Mouse (Mus musculus): ENCODE results near the gene Kpna3. TPM values are rescaled to one million over a fixed set of nuclear protein-coding genes. Genes with fewer than 3 reads are reported as not detected.
A peak's percentile ranks its signal among the peaks of the same experiment; 100 is the strongest.
"Not testable (repeated sequence)": the region's sequence is repeated elsewhere in the genome, so short reads cannot be mapped to it uniquely, and the experiment has no call there.

The Kpna3 gene
- polyA plus RNA-seq, 1 experiment from 2014 or later, result 109 TPM

- 78% methylated on average over 10 of the region's 10 CpGs for WGBS
- no peaks in the 10 kb centered on the region for H3K27me3 ChIP-seq (ENCODE audit: control insufficient read depth, insufficient read depth, low read length)
These were observed 92.6 kb downstream of the Kpna3 start for GRCm38 (mm10) chr14:61346827-61347698.

DNA sequence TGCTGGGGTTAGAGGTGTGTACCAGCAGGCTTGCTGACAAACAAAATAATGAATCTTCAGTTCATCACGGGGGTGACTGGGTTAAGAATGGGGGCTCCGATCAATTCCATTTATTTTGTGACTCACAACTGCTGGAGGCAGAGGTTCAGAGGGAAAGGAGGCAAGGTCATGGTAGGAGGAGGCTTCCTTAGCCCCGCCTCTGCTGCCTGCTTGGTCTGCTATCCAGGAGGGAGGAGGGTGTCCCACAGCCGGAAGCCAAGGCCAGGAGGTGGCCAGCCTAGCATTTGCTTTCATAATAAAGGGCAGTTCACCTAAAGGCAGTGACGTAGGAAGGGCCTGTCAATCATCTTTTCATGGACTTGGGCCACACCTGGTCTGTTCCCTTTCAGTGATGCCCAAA is 95.1 kb downstream of the Kpna3 start:
- 72% methylated on average over 5 of the region's 5 CpGs for WGBS
- no peak overlapping the region for H3K27ac ChIP-seq (ENCODE audit: low read depth, low read length)
- no peaks in the 10 kb centered on the region for H3K27me3 ChIP-seq (ENCODE audit: control insufficient read depth, insufficient read depth, low read length)
- H3K4me1 ChIP-seq (ENCODE audit: control insufficient read depth, insufficient read depth, low read length), result no peaks in the 10 kb centered on the region
- H3K9ac ChIP-seq (ENCODE audit: low read length), result no peak overlapping the region
- ATAC-seq (ENCODE audit: insufficient read depth, low FRiP score, low TSS enrichment) (no peak), DNase-seq (ENCODE audit: low spot score) (no peak)
- H3K4me3 ChIP-seq (ENCODE audit: low read depth, low read length), result no peak overlapping the region
- H3K36me3 ChIP-seq (ENCODE audit: control insufficient read depth, insufficient read depth, low read length), result no peaks in the 10 kb centered on the region
- no peak overlapping the region for H3K4me2 ChIP-seq (ENCODE audit: low read depth)
- H3K9me3 ChIP-seq (ENCODE audit: control insufficient read depth, low read length), result no peaks in the 10 kb centered on the region

More at GRCm38 (mm10) chr14:61346827-61347698, 92.6 kb downstream of the Kpna3 start:
- no peaks in the 10 kb centered on the region for H3K4me1 ChIP-seq (ENCODE audit: control insufficient read depth, insufficient read depth, low read length)
- no peak overlapping the region for H3K4me3 ChIP-seq (ENCODE audit: low read depth, low read length)
- ATAC-seq (ENCODE audit: insufficient read depth, low FRiP score, low TSS enrichment) (peak; percentile 60; the same call in 1 of the 2 replicates), DNase-seq (ENCODE audit: low spot score) (no peak)
- no peaks in the 10 kb centered on the region for H3K36me3 ChIP-seq (ENCODE audit: control insufficient read depth, insufficient read depth, low read length)
- no peak overlapping the region for H3K27ac ChIP-seq (ENCODE audit: low read depth, low read length)
- H3K4me2 ChIP-seq (ENCODE audit: low read depth), result no peak overlapping the region
- no peaks in the 10 kb centered on the region for H3K9me3 ChIP-seq (ENCODE audit: control insufficient read depth, low read length)
- no peak overlapping the region for H3K9ac ChIP-seq (ENCODE audit: low read length)

DNA sequence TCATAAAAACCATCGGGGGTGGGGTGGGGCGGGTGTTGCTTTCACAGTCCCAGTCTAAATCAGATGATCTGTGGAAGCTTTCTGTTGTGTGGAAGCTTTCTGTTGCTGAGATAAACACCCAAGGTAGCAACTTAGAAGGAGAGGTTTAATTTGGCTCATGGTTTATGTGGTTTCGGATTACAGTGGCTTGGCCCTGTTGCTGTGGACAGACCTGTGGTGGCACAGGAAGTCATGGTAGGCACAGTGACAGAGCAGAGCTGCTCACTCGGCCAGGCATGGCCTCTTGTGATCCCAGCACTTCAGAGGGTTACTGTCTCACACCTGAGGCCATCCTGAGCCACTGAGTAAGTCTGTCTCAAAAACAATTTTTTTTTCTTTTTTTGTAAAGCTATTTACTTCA is 100.3 kb downstream of the Kpna3 start:
- H3K27me3 ChIP-seq (ENCODE audit: control insufficient read depth, insufficient read depth, low read length), result no peaks in the 10 kb centered on the region
- H3K4me1 ChIP-seq (ENCODE audit: control insufficient read depth, insufficient read depth, low read length), result no peaks in the 10 kb centered on the region
- H3K9ac ChIP-seq (ENCODE audit: low read length), result no peak overlapping the region
- H3K27ac ChIP-seq (ENCODE audit: low read depth, low read length), result no peak overlapping the region
- no peaks in the 10 kb centered on the region for H3K36me3 ChIP-seq (ENCODE audit: control insufficient read depth, insufficient read depth, low read length)
- H3K4me3 ChIP-seq (ENCODE audit: low read depth, low read length), result no peak overlapping the region
- ATAC-seq (ENCODE audit: insufficient read depth, low FRiP score, low TSS enrichment) (no peak), DNase-seq (ENCODE audit: low spot score) (no peak)
- no peaks in the 10 kb centered on the region for H3K9me3 ChIP-seq (ENCODE audit: control insufficient read depth, low read length)
- WGBS, result 85% methylated on average over 4 of the region's 4 CpGs
- no peak overlapping the region for H3K4me2 ChIP-seq (ENCODE audit: low read depth)

GRCm38 (mm10) chr14:61330996-61331561 is 108.6 kb downstream of the Kpna3 start:
- WGBS, result 22% methylated on average over 13 of the region's 13 CpGs
- no peak overlapping the region for H3K4me2 ChIP-seq (ENCODE audit: low read depth)
- H3K9ac ChIP-seq (ENCODE audit: low read length), result no peak overlapping the region
- H3K9me3 ChIP-seq (ENCODE audit: control insufficient read depth, low read length), result no peaks in the 10 kb centered on the region
- no peaks in the 10 kb centered on the region for H3K27me3 ChIP-seq (ENCODE audit: control insufficient read depth, insufficient read depth, low read length)
- H3K4me3 ChIP-seq (ENCODE audit: low read depth, low read length), result no peak overlapping the region
- H3K27ac ChIP-seq (ENCODE audit: low read depth, low read length), result no peak overlapping the region
- DNase-seq (ENCODE audit: low spot score) (peak; percentile 79), ATAC-seq (ENCODE audit: insufficient read depth, low FRiP score, low TSS enrichment) (peak; percentile 60)
- H3K36me3 ChIP-seq (ENCODE audit: control insufficient read depth, insufficient read depth, low read length), result no peaks in the 10 kb centered on the region
- 0 out of 2 replicates have a peak, but pooled peaks cover 3% of the 10 kb centered on the region for H3K4me1 ChIP-seq (ENCODE audit: control insufficient read depth, insufficient read depth, low read length)

GRCm38 (mm10) chr14:61330591-61330990 is 109.1 kb downstream of the Kpna3 start:
- H3K4me1 ChIP-seq (ENCODE audit: control insufficient read depth, insufficient read depth, low read length), result 0 out of 2 replicates have a peak, but pooled peaks cover 3% of the 10 kb centered on the region
- no peaks in the 10 kb centered on the region for H3K27me3 ChIP-seq (ENCODE audit: control insufficient read depth, insufficient read depth, low read length)
- H3K9ac ChIP-seq (ENCODE audit: low read length), result no peak overlapping the region
- ATAC-seq (ENCODE audit: insufficient read depth, low FRiP score, low TSS enrichment) (no peak), DNase-seq (ENCODE audit: low spot score) (no peak)
- no peaks in the 10 kb centered on the region for H3K36me3 ChIP-seq (ENCODE audit: control insufficient read depth, insufficient read depth, low read length)
- 80% methylated on average over 11 of the region's 11 CpGs for WGBS
- H3K4me3 ChIP-seq (ENCODE audit: low read depth, low read length), result no peak overlapping the region
- H3K4me2 ChIP-seq (ENCODE audit: low read depth), result no peak overlapping the region
- H3K9me3 ChIP-seq (ENCODE audit: control insufficient read depth, low read length), result no peaks in the 10 kb centered on the region
- H3K27ac ChIP-seq (ENCODE audit: low read depth, low read length), result no peak overlapping the region

GRCm38 (mm10) chr14:61327618-61328450 is 111.8 kb downstream of the Kpna3 start:
- no peak overlapping the region for H3K27ac ChIP-seq (ENCODE audit: low read depth, low read length)
- 0 out of 2 replicates have a peak, but pooled peaks cover 3% of the 10 kb centered on the region for H3K4me1 ChIP-seq (ENCODE audit: control insufficient read depth, insufficient read depth, low read length)
- H3K4me3 ChIP-seq (ENCODE audit: low read depth, low read length), result 0 out of 2 replicates have a peak overlapping the region, but pooled peaks have one; percentile 3
- H3K4me2 ChIP-seq (ENCODE audit: low read depth), result peak overlapping the region; percentile 31
- H3K36me3 ChIP-seq (ENCODE audit: control insufficient read depth, insufficient read depth, low read length), result no peaks in the 10 kb centered on the region
- ATAC-seq (ENCODE audit: insufficient read depth, low FRiP score, low TSS enrichment), result peak; percentile 53; the same call in 1 of the 2 replicates
- H3K9me3 ChIP-seq (ENCODE audit: control insufficient read depth, low read length), result no peaks in the 10 kb centered on the region
- DNase-seq (ENCODE audit: low spot score), result peak; percentile 68
- 30% methylated on average over 19 of the region's 19 CpGs for WGBS
- H3K27me3 ChIP-seq (ENCODE audit: control insufficient read depth, insufficient read depth, low read length), result no peaks in the 10 kb centered on the region
- H3K9ac ChIP-seq (ENCODE audit: low read length), result peak overlapping the region; percentile 29

GRCm38 (mm10) chr14:61327007-61327406 is 112.7 kb downstream of the Kpna3 start:
- H3K4me3 ChIP-seq (ENCODE audit: low read depth, low read length); H3K36me3 ChIP-seq (ENCODE audit: control insufficient read depth, insufficient read depth, low read length); ATAC-seq (ENCODE audit: insufficient read depth, low FRiP score, low TSS enrichment); DNase-seq (ENCODE audit: low spot score); H3K27me3 ChIP-seq (ENCODE audit: control insufficient read depth, insufficient read depth, low read length); H3K27ac ChIP-seq (ENCODE audit: low read depth, low read length); H3K4me1 ChIP-seq (ENCODE audit: control insufficient read depth, insufficient read depth, low read length); H3K9me3 ChIP-seq (ENCODE audit: control insufficient read depth, low read length); H3K4me2 ChIP-seq (ENCODE audit: low read depth); H3K9ac ChIP-seq (ENCODE audit: low read length): not testable (repeated sequence)
- WGBS, result 26% methylated on average over 6 of the region's 6 CpGs

- no peaks in the 10 kb centered on the region for H3K27me3 ChIP-seq (ENCODE audit: control insufficient read depth, insufficient read depth, low read length)
- ATAC-seq (ENCODE audit: insufficient read depth, low FRiP score, low TSS enrichment), result no peak
These were observed 116.9 kb downstream of the Kpna3 start for GRCm38 (mm10) chr14:61322740-61323139.

More at GRCm38 (mm10) chr14:61322740-61323139, 116.9 kb downstream of the Kpna3 start:
- H3K4me1 ChIP-seq (ENCODE audit: control insufficient read depth, insufficient read depth, low read length), result 0 out of 2 replicates have a peak, but pooled peaks cover 3% of the 10 kb centered on the region
- no peak overlapping the region for H3K27ac ChIP-seq (ENCODE audit: low read depth, low read length)
- 97% methylated on average over 1 of the region's 1 CpGs for WGBS
- no peaks in the 10 kb centered on the region for H3K9me3 ChIP-seq (ENCODE audit: control insufficient read depth, low read length)
- H3K4me2 ChIP-seq (ENCODE audit: low read depth), result no peak overlapping the region
- no peak overlapping the region for H3K4me3 ChIP-seq (ENCODE audit: low read depth, low read length)
- H3K9ac ChIP-seq (ENCODE audit: low read length), result no peak overlapping the region
- H3K36me3 ChIP-seq (ENCODE audit: control insufficient read depth, insufficient read depth, low read length), result no peaks in the 10 kb centered on the region
- DNase-seq (ENCODE audit: low spot score), result no peak

All from neural tube, embryonic 11.5 days (tissue).